Mouse (Mus musculus): ENCODE measurements around the gene Zswim9. TPM values are rescaled to one million over a fixed set of nuclear protein-coding genes. Genes with fewer than 3 reads are reported as not detected.
"Not testable (repeated sequence)": the region's sequence is repeated elsewhere in the genome, so short reads cannot be mapped to it uniquely, and the experiment has no call there.

Gene Zswim9
- total and polyA plus RNA-seq, 3 experiments, result 2.4 to 15.7 (median 9.7) TPM

- TF ChIP-seq POLR2AphosphoS5 (IDR thresholded peaks at IDR 0.05; ENCODE audit: insufficient replicate concordance, low read depth, low read length) (no peak), CTCF (IDR thresholded peaks at IDR 0.05; ENCODE audit: low read depth, low read length) (no peak), TAL1 (conservative IDR thresholded peaks at IDR 0.05; ENCODE audit: low read depth, low read length) (no peak), GATA1 (IDR thresholded peaks at IDR 0.05; ENCODE audit: borderline replicate concordance, low read length) (no peak), GATA2 (IDR thresholded peaks at IDR 0.05; ENCODE audit: borderline replicate concordance, low read depth, low read length) (no peak)
- no peaks in the 10 kb centered on the region for H3K9me3 ChIP-seq (replicated peaks)
- no peak for ATAC-seq (ENCODE audit: extremely low read depth, insufficient number of reproducible peaks, low FRiP score, poor library complexity, severe bottlenecking)
- peaks cover 98% of the 10 kb centered on the region for H3K36me3 ChIP-seq (replicated peaks)
- no peaks in the 10 kb centered on the region for H3K27me3 ChIP-seq (ENCODE audit: insufficient read depth, low read length)
- no peak for DNase-seq (ENCODE audit: low spot score)
- H3K4me3 ChIP-seq (ENCODE audit: low read depth, low read length), result no peak overlapping the region
- peaks cover 33% of the 10 kb centered on the region for H3K4me1 ChIP-seq (ENCODE audit: insufficient read depth, low read depth, low read length)
Measured at GRCm38 (mm10) chr7:13295256-13295655, 16.7 kb upstream of the Zswim9 start.

DNA sequence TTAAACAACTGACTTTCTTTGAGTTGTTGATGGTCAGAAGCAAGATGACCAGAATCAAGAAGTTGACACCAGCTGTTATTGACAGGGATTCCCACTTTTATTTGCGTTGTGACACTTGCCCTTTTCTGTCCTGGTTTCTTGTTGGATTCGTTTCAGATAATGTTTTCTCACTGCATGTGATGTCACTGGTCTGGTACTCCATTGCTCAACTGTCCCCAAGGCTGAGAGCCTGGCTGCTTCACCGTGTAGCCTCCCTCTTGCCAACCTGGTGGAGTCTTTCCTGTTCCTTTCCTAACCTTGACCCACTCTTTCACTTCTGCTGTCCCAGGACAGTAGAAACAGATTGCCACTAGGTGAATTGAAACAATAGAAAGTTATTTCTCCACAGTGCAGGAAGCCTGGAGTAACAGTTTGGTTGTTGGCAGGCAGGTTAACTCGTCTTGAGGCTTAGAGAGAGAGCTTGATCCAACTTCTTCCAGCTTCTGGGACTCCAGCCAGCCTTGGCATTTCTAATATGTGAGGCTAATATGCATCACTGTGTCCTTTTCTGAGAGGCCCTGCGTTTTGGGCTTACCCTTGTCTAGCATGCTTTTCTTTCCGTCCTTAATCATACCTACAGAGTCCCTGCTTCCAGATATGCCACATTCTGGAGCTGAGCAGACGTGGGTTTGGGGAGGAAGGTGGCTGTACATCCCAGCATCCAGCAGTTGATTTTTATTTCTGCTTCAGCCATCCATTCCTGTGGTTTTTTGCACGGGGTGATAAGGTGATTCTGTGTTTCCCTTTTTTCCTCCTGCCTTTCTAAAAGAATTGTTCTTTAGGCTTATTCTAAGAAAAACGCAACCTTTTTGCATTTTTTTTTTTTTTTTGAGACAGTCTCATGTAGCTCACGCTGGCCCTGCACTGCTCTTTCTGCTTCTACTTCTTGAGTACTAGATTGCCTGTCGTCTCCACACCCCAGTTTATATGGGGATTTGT lies 15.6 kb upstream of the Zswim9 start:
- Histone ChIP-seq H3K4me3 (ENCODE audit: low read depth, low read length) (no peak overlapping the region), H3K4me1 (ENCODE audit: insufficient read depth, low read depth, low read length) (peaks cover 30% of the 10 kb centered on the region), H3K36me3 (replicated peaks) (peaks cover 98% of the 10 kb centered on the region), H3K9me3 (replicated peaks) (no peaks in the 10 kb centered on the region), H3K27me3 (ENCODE audit: insufficient read depth, low read length) (no peaks in the 10 kb centered on the region)
- ATAC-seq (ENCODE audit: extremely low read depth, insufficient number of reproducible peaks, low FRiP score, poor library complexity, severe bottlenecking), result 0 out of 2 replicates have a peak, but pooled peaks have one; percentile 19
- TF ChIP-seq TAL1 (conservative IDR thresholded peaks at IDR 0.05; ENCODE audit: low read depth, low read length), result no peak
- no peak for TF ChIP-seq GATA2 (IDR thresholded peaks at IDR 0.05; ENCODE audit: borderline replicate concordance, low read depth, low read length)
- TF ChIP-seq POLR2AphosphoS5 (IDR thresholded peaks at IDR 0.05; ENCODE audit: insufficient replicate concordance, low read depth, low read length), result no peak
- no peak for TF ChIP-seq GATA1 (IDR thresholded peaks at IDR 0.05; ENCODE audit: borderline replicate concordance, low read length)
- no peak for TF ChIP-seq CTCF (IDR thresholded peaks at IDR 0.05; ENCODE audit: low read depth, low read length)
- DNase-seq (ENCODE audit: low spot score), result no peak

GRCm38 (mm10) chr7:13291370-13291769 lies 12.8 kb upstream of the Zswim9 start:
- no peaks in the 10 kb centered on the region for H3K27me3 ChIP-seq (ENCODE audit: insufficient read depth, low read length)
- TF ChIP-seq POLR2AphosphoS5 (IDR thresholded peaks at IDR 0.05; ENCODE audit: insufficient replicate concordance, low read depth, low read length) (no peak), GATA1 (IDR thresholded peaks at IDR 0.05; ENCODE audit: borderline replicate concordance, low read length) (no peak), CTCF (IDR thresholded peaks at IDR 0.05; ENCODE audit: low read depth, low read length) (no peak), GATA2 (IDR thresholded peaks at IDR 0.05; ENCODE audit: borderline replicate concordance, low read depth, low read length) (no peak), TAL1 (conservative IDR thresholded peaks at IDR 0.05; ENCODE audit: low read depth, low read length) (no peak)
- peaks cover 33% of the 10 kb centered on the region for H3K4me1 ChIP-seq (ENCODE audit: insufficient read depth, low read depth, low read length)
- no peaks in the 10 kb centered on the region for H3K9me3 ChIP-seq (replicated peaks)
- H3K36me3 ChIP-seq (replicated peaks), result peaks cover 99% of the 10 kb centered on the region
- no peak for DNase-seq (ENCODE audit: low spot score)
- H3K4me3 ChIP-seq (ENCODE audit: low read depth, low read length), result no peak overlapping the region
- no peak for ATAC-seq (ENCODE audit: extremely low read depth, insufficient number of reproducible peaks, low FRiP score, poor library complexity, severe bottlenecking)

DNA sequence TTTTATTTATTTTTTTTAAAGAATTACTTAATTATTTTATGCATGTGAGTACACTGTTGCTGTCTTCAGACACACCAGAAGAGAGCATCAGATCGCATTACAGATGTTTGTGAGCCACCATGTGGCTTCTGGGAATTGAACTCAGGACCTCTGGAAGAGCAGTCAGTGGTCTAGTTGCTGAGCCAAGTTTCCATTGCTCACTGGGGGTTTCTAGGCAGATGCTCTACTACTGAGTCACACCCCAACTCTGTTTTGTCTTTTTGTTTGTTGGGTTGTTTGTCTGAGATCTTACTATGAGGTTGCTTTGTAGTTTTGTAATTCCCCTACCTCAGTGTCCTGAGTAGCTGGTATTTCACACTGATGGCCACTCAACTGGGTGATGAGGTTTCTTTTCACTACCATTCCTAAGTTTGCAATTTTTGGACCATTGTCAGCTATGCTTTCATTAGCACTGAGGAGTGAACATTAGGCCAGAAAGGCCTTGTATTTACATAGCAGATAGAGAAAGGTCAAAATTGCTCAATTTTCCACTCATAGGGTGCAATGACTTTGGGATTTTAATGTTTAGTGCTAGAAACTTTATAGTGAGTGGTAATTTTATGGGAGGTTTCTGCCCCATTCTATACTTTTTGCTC lies 11.6 kb upstream of the Zswim9 start:
- no peak for ATAC-seq (ENCODE audit: extremely low read depth, insufficient number of reproducible peaks, low FRiP score, poor library complexity, severe bottlenecking)
- Histone ChIP-seq H3K9me3 (replicated peaks) (no peaks in the 10 kb centered on the region), H3K27me3 (ENCODE audit: insufficient read depth, low read length) (no peaks in the 10 kb centered on the region), H3K4me3 (ENCODE audit: low read depth, low read length) (no peak overlapping the region), H3K4me1 (ENCODE audit: insufficient read depth, low read depth, low read length) (peaks cover 32% of the 10 kb centered on the region), H3K36me3 (replicated peaks) (peaks cover 99% of the 10 kb centered on the region)
- TF ChIP-seq CTCF (IDR thresholded peaks at IDR 0.05; ENCODE audit: low read depth, low read length) (no peak), TAL1 (conservative IDR thresholded peaks at IDR 0.05; ENCODE audit: low read depth, low read length) (no peak), GATA1 (IDR thresholded peaks at IDR 0.05; ENCODE audit: borderline replicate concordance, low read length) (no peak), POLR2AphosphoS5 (IDR thresholded peaks at IDR 0.05; ENCODE audit: insufficient replicate concordance, low read depth, low read length) (no peak)
- no peak for DNase-seq (ENCODE audit: low spot score)

DNA sequence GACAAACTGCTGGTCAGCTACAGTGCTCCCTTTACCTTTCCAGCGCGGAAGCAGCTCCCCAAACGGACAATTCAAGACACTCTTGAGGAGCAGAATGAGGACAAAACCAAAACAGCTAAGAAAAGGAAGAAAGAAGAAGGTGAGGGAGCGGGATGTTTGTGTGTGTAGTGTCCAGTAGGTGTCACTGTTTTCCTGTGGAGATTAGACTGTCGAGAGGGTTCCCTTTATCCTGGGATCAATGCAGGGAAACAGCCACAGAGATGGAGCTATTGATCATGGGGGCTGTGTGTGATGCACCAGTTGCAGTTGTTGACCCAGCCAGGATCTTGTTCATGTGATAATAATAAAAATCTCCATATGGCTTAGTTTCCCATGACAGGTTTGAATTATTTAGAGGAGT lies 10.1 kb upstream of the Zswim9 start:
- ATAC-seq (ENCODE audit: extremely low read depth, insufficient number of reproducible peaks, low FRiP score, poor library complexity, severe bottlenecking) (no peak), DNase-seq (ENCODE audit: low spot score) (no peak)
- Histone ChIP-seq H3K4me1 (ENCODE audit: insufficient read depth, low read depth, low read length) (peaks cover 19% of the 10 kb centered on the region), H3K27me3 (ENCODE audit: insufficient read depth, low read length) (no peaks in the 10 kb centered on the region), H3K9me3 (replicated peaks) (no peaks in the 10 kb centered on the region), H3K36me3 (replicated peaks) (peaks cover 99% of the 10 kb centered on the region), H3K4me3 (ENCODE audit: low read depth, low read length) (no peak overlapping the region)
- TF ChIP-seq TAL1 (conservative IDR thresholded peaks at IDR 0.05; ENCODE audit: low read depth, low read length) (no peak), CTCF (IDR thresholded peaks at IDR 0.05; ENCODE audit: low read depth, low read length) (peak; percentile 24; the same call in 1 of the 2 replicates)

GRCm38 (mm10) chr7:13278957-13279356 lies 436 bp upstream of the Zswim9 start:
- H3K27me3 ChIP-seq (ENCODE audit: insufficient read depth, low read length); DNase-seq (ENCODE audit: low spot score); H3K9me3 ChIP-seq (replicated peaks): not testable (repeated sequence)
- Histone ChIP-seq H3K36me3 (replicated peaks) (peaks cover 66% of the 10 kb centered on the region), H3K4me1 (ENCODE audit: insufficient read depth, low read depth, low read length) (peaks cover 48% of the 10 kb centered on the region), H3K4me3 (ENCODE audit: low read depth, low read length) (peak overlapping the region; percentile 83)
- peak; percentile 41 for ATAC-seq (ENCODE audit: extremely low read depth, insufficient number of reproducible peaks, low FRiP score, poor library complexity, severe bottlenecking)
